Mouse (Mus musculus): ENCODE measurements around the gene Piga. TPM values are rescaled to one million over a fixed set of nuclear protein-coding genes. Genes with fewer than 3 reads are reported as not detected.

The Piga gene
- polyA plus RNA-seq, 1 experiment from 2014 or later: 17.7 TPM

DNA sequence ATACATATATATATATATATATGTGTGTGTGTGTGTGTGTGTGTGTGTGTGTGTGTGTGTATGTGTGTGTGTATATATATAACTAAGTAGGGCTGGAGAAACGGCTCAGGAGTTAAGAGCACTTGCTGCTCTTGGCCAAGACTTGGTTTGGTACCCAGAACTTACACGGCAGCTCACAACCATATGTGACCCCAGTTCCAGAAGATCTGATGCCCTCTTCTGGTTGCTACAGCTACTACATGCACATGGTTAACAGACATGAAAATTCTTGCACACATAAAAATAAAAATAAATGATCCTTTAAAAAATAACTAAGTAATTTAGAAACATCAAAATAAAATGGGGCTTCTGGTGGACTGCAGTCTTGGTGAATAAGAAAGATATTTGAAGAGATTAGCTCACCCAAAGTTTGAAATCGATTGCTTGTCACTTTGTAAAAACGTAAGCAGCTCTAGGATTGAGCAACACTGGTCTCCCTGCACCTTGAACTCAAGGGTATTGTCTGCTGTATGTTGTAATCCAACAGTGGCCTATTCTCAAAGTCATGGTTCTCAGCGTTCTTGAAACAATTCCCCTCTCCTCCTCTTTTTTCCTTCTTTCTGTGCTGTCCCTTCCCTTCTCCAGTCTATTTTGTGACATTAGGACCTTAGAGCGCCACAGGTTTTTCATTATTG lies 39.8 kb downstream of the Piga start:
- DNase-seq (ENCODE audit: low spot score) (no peak), ATAC-seq (replicated peaks; ENCODE audit: low FRiP score) (no peak)
- Histone ChIP-seq H3K27ac (ENCODE audit: low read depth, low read length) (no peak overlapping the region), H3K9ac (ENCODE audit: low read length) (no peak overlapping the region), H3K9me3 (ENCODE audit: control insufficient read depth, low read length) (no peaks in the 10 kb centered on the region), H3K27me3 (ENCODE audit: control insufficient read depth, insufficient read depth, low read length) (no peaks in the 10 kb centered on the region), H3K4me3 (ENCODE audit: low read depth, low read length) (no peak overlapping the region), H3K4me2 (ENCODE audit: low read depth, low read length, severe bottlenecking) (no peak overlapping the region), H3K36me3 (ENCODE audit: control insufficient read depth, insufficient read depth, low read length) (no peaks in the 10 kb centered on the region), H3K4me1 (replicated peaks; ENCODE audit: control insufficient read depth, insufficient read depth, low read length) (no peaks in the 10 kb centered on the region)
- 71% methylated on average over 6 of the region's 6 CpGs for WGBS

Other genes with a start within 250 kb of the Piga start
- gene Bmx, start 161.6 kb upstream of the Piga start, polyA plus RNA-seq (2014; fragmentation: Nextera tagmentation; extraction: Ambion mirVana): 0.28 TPM in 2 replicates
- 11.0 and 12.2 TPM in 2 replicates for gene Pir, start 150.4 kb upstream of the Piga start, polyA plus RNA-seq (2014; fragmentation: Nextera tagmentation; extraction: Ambion mirVana)
- 0.75 and 0.88 TPM in 2 replicates for gene Vegfd, start 46.4 kb upstream of the Piga start, polyA plus RNA-seq (2014; fragmentation: Nextera tagmentation; extraction: Ambion mirVana)
- gene Asb11, start 17.2 kb downstream of the Piga start, polyA plus RNA-seq (2014; fragmentation: Nextera tagmentation; extraction: Ambion mirVana): not detected in 2 replicates
- gene Asb9, start 86.5 kb downstream of the Piga start, polyA plus RNA-seq (2014; fragmentation: Nextera tagmentation; extraction: Ambion mirVana): 0.32 and 0.65 TPM in 2 replicates